Mouse (Mus musculus) midbrain, embryonic 15.5 days (tissue): ENCODE data around the gene Trim15. TPM values are rescaled to one million over a fixed set of nuclear protein-coding genes. Genes with fewer than 3 reads are reported as not detected.

Source experiments
- polyA plus RNA-seq: library from polyadenylated mRNA; unstranded; fragments of >200 nt; fragmentation: Nextera tagmentation; extraction: Ambion mirVana; gene quantifications from 2 replicates; pipeline ENCODE4 v1.2.1, GENCODE M21; 2015

Trim15 gene
- polyA plus RNA-seq, 1 experiment from 2014 or later = 1.2 TPM

Other genes with a start within 250 kb of the Trim15 start
- gene H2-M9, start 224.5 kb downstream of the Trim15 start, polyA plus RNA-seq = not detected in 2 replicates
- not detected in 2 replicates for gene H2-M1, start 195.0 kb downstream of the Trim15 start, polyA plus RNA-seq
- not detected in 2 replicates for gene H2-M10.5, start 94.3 kb downstream of the Trim15 start, polyA plus RNA-seq
- gene H2-M10.6, start 55.0 kb downstream of the Trim15 start, polyA plus RNA-seq = not detected in 2 replicates
- gene Trim26, start 30.1 kb downstream of the Trim15 start, polyA plus RNA-seq = 46.1 and 51.7 TPM in 2 replicates
- 1.2 and 1.5 TPM in 2 replicates for gene Trim10, start 2.4 kb upstream of the Trim15 start, polyA plus RNA-seq
- not detected in 2 replicates for gene Trim40, start 22.9 kb upstream of the Trim15 start, polyA plus RNA-seq
- gene Trim31, start 30.9 kb upstream of the Trim15 start, polyA plus RNA-seq = not detected in 2 replicates
- 1.1 and 1.7 TPM in 2 replicates for gene Rnf39, start 75.7 kb upstream of the Trim15 start, polyA plus RNA-seq
- gene Ppp1r11, start 84.5 kb upstream of the Trim15 start, polyA plus RNA-seq = 163 and 172 TPM in 2 replicates
- gene Znrd1, start 91.3 kb upstream of the Trim15 start, polyA plus RNA-seq = 51.0 and 52.7 TPM in 2 replicates
- gene Znrd1as, start 91.4 kb upstream of the Trim15 start, polyA plus RNA-seq = 4.7 and 4.9 TPM in 2 replicates
- gene 2410137M14Rik, start 114.0 kb upstream of the Trim15 start, polyA plus RNA-seq = 0.40 and 0.68 TPM in 2 replicates
- 3.4 and 3.8 TPM in 2 replicates for gene H2-M5, start 122.3 kb upstream of the Trim15 start, polyA plus RNA-seq
- gene Zfp57, start 134.0 kb upstream of the Trim15 start, polyA plus RNA-seq = 289 and 324 TPM in 2 replicates
- gene Mog, start 156.2 kb upstream of the Trim15 start, polyA plus RNA-seq = 2.4 and 3.7 TPM in 2 replicates
- gene Gabbr1, start 178.8 kb upstream of the Trim15 start, polyA plus RNA-seq = 86.4 and 88.8 TPM in 2 replicates
- 0.06 TPM in 1 of 2 replicates, not detected in the other for gene Olfr90, start 221.3 kb upstream of the Trim15 start, polyA plus RNA-seq
- not detected in 2 replicates for gene Olfr91, start 231.1 kb upstream of the Trim15 start, polyA plus RNA-seq